Mouse (Mus musculus): Measurements from ENCODE around the gene Gpr37l1. TPM values are rescaled to one million over a fixed set of nuclear protein-coding genes. Genes with fewer than 3 reads are reported as not detected.

Gene Gpr37l1
- polyA plus RNA-seq, 1 experiment: not detected

DNA sequence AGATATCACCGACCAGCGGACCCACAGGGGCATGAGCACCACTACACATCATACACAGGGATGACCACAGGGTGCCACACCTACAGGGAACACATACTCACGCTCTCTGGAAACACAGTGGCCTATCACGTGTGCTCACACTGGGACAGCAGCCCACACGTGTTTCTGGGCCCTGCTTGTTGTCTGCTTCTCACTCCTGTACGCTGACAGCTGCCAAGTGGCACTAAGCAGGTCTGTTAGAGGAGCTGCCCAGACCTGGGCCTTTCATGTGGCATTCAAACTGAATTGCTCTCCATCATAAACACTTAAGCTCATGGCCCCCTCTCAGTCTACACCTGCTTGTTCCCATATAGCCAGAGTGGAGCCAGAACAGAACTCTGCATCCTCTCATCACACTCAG, 11.2 kb downstream of the Gpr37l1 start:
- no peak overlapping the region for H3K27ac ChIP-seq (ENCODE audit: insufficient read depth, low read length)
- no peak for TF ChIP-seq POLR2A (IDR thresholded peaks at IDR 0.05; ENCODE audit: low read depth, low read length)
- TF ChIP-seq CTCF (IDR thresholded peaks at IDR 0.05; ENCODE audit: borderline replicate concordance, insufficient read depth, low read length): no peak
- no peak overlapping the region for H3K4me3 ChIP-seq (ENCODE audit: insufficient read depth, low read length)
- H3K4me1 ChIP-seq (ENCODE audit: control insufficient read depth, insufficient read depth, low read length): peaks cover 8% of the 10 kb centered on the region; the same call in 1 of the 2 replicates

DNA sequence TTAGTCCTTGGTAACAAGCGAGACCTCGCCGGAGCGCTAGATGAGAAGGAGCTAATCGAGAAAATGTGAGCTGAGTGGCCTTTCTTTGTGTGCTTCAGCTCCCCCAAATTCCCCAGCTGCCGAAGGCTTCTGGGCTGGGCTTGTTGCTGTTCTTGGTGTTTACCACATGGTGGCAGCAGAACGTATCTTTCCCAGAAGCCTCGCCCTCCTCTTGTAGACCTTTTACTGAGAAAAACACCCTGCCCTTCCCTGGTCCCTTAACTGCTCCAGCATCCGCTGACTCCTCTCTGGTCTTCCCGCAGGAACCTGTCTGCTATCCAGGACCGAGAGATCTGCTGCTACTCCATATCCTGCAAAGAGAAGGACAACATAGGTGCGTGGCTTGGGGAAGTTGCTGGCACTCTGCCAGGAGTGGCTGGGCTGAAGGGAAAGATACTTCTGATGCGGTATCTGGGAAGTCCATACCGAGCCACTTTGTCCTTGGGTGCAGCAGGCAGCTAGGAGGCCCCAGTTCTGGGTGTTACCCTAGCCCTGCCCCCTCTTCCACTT, 13.0 kb downstream of the Gpr37l1 start:
- peaks cover 11% of the 10 kb centered on the region for H3K4me1 ChIP-seq (ENCODE audit: control insufficient read depth, insufficient read depth, low read length)
- H3K4me3 ChIP-seq (ENCODE audit: insufficient read depth, low read length): no peak overlapping the region
- TF ChIP-seq POLR2A (IDR thresholded peaks at IDR 0.05; ENCODE audit: low read depth, low read length) (no peak), CTCF (IDR thresholded peaks at IDR 0.05; ENCODE audit: borderline replicate concordance, insufficient read depth, low read length) (peak; percentile 26; the same call in 1 of the 2 replicates)
- H3K27ac ChIP-seq (ENCODE audit: insufficient read depth, low read length): no peak overlapping the region

DNA sequence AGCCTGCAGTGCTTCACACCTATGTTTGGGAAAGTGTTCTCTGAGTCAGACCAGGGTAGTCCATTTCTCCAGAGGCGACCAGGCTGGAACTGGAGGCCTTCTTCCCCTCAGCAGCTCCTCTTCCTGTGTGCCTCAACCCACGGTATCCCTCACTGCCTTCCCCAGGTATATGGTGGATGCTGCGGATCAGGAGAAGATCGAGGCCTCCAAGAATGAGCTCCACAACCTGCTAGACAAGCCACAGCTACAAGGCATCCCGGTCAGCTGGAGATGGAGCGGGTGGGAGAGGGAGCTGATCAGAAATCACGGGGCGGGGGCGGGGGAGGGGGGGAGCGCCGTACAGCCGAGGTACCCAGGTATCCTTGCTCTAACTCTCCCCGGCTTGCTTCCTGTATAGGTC, 13.5 kb downstream of the Gpr37l1 start:
- Histone ChIP-seq H3K4me3 (ENCODE audit: insufficient read depth, low read length) (no peak overlapping the region), H3K4me1 (ENCODE audit: control insufficient read depth, insufficient read depth, low read length) (peaks cover 11% of the 10 kb centered on the region), H3K27ac (ENCODE audit: insufficient read depth, low read length) (no peak overlapping the region)
- TF ChIP-seq POLR2A (IDR thresholded peaks at IDR 0.05; ENCODE audit: low read depth, low read length) (no peak), CTCF (IDR thresholded peaks at IDR 0.05; ENCODE audit: borderline replicate concordance, insufficient read depth, low read length) (no peak)

- H3K4me3 ChIP-seq (ENCODE audit: insufficient read depth, low read length): 0 out of 2 replicates have a peak overlapping the region, but pooled peaks have one; percentile 10
- TF ChIP-seq CTCF (IDR thresholded peaks at IDR 0.05; ENCODE audit: borderline replicate concordance, insufficient read depth, low read length) (no peak), POLR2A (IDR thresholded peaks at IDR 0.05; ENCODE audit: low read depth, low read length) (no peak)
- H3K4me1 ChIP-seq (ENCODE audit: control insufficient read depth, insufficient read depth, low read length): peaks cover 9% of the 10 kb centered on the region
- H3K27ac ChIP-seq (ENCODE audit: insufficient read depth, low read length): no peak overlapping the region
Measured at GRCm38 (mm10) chr1:135148996-135149395, 18.5 kb downstream of the Gpr37l1 start.

DNA sequence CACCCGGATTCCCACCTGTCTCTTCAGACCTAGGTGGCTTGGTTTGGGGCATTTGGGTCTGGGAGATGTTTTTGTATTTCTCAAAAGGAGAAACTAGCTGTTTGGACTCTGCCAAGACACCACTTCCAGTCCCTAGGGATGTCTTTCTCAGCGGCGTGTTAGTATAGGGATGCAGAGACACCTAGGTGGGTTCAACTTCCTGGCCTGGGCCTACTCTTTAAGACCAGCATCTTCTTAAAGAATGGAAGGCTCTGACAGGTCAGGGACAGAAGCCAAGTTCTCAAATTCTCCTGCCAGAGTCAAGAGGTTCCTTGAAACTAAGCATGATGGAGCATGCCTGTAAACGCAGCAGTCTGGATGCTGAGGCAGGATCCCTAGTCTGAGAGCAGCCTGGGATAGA, 19.0 kb downstream of the Gpr37l1 start:
- Histone ChIP-seq H3K27ac (ENCODE audit: insufficient read depth, low read length) (no peak overlapping the region), H3K4me1 (ENCODE audit: control insufficient read depth, insufficient read depth, low read length) (peaks cover 7% of the 10 kb centered on the region), H3K4me3 (ENCODE audit: insufficient read depth, low read length) (peak overlapping the region; percentile 74)
- TF ChIP-seq CTCF (IDR thresholded peaks at IDR 0.05; ENCODE audit: borderline replicate concordance, insufficient read depth, low read length) (no peak), POLR2A (IDR thresholded peaks at IDR 0.05; ENCODE audit: low read depth, low read length) (no peak)

- Histone ChIP-seq H3K4me1 (ENCODE audit: control insufficient read depth, insufficient read depth, low read length) (peaks cover 7% of the 10 kb centered on the region), H3K27ac (ENCODE audit: insufficient read depth, low read length) (peak overlapping the region; percentile 92)
- no peak for TF ChIP-seq POLR2A (IDR thresholded peaks at IDR 0.05; ENCODE audit: low read depth, low read length)
- TF ChIP-seq CTCF (IDR thresholded peaks at IDR 0.05; ENCODE audit: borderline replicate concordance, insufficient read depth, low read length): no peak
Measured at GRCm38 (mm10) chr1:135147702-135148058, 19.8 kb downstream of the Gpr37l1 start.

GRCm38 (mm10) chr1:135146946-135147701, 20.4 kb downstream of the Gpr37l1 start:
- TF ChIP-seq CTCF (IDR thresholded peaks at IDR 0.05; ENCODE audit: borderline replicate concordance, insufficient read depth, low read length): no peak
- peak; percentile 82 for TF ChIP-seq POLR2A (IDR thresholded peaks at IDR 0.05; ENCODE audit: low read depth, low read length)
- Histone ChIP-seq H3K4me1 (ENCODE audit: control insufficient read depth, insufficient read depth, low read length) (peaks cover 2% of the 10 kb centered on the region; the same call in 1 of the 2 replicates), H3K4me3 (ENCODE audit: insufficient read depth, low read length) (peak overlapping the region; percentile 74), H3K27ac (ENCODE audit: insufficient read depth, low read length) (peak overlapping the region; percentile 92)

More at GRCm38 (mm10) chr1:135147702-135148058, 19.8 kb downstream of the Gpr37l1 start:
- peak overlapping the region; percentile 74 for H3K4me3 ChIP-seq (ENCODE audit: insufficient read depth, low read length)

- Histone ChIP-seq H3K4me1 (ENCODE audit: control insufficient read depth, insufficient read depth, low read length) (peaks cover 2% of the 10 kb centered on the region; the same call in 1 of the 2 replicates), H3K4me3 (ENCODE audit: insufficient read depth, low read length) (peak within 1 kb of the TSS; percentile 78), H3K27ac (ENCODE audit: insufficient read depth, low read length) (peak within 1 kb of the TSS; percentile 92)
- peak; percentile 67 for TF ChIP-seq POLR2A (IDR thresholded peaks at IDR 0.05; ENCODE audit: low read depth, low read length)
- TF ChIP-seq CTCF (IDR thresholded peaks at IDR 0.05; ENCODE audit: borderline replicate concordance, insufficient read depth, low read length): no peak
Measured at GRCm38 (mm10) chr1:135146077-135146945, 21.2 kb downstream of the Gpr37l1 start, which contains the start of gene Arl8a. Gene Arl8a, plus strand, starts transcription at chr1:135146824.

- Histone ChIP-seq H3K4me1 (ENCODE audit: control insufficient read depth, insufficient read depth, low read length) (no peaks in the 10 kb centered on the region), H3K27ac (ENCODE audit: insufficient read depth, low read length) (no peak overlapping the region), H3K4me3 (ENCODE audit: insufficient read depth, low read length) (no peak overlapping the region)
- TF ChIP-seq CTCF (IDR thresholded peaks at IDR 0.05; ENCODE audit: borderline replicate concordance, insufficient read depth, low read length) (no peak), POLR2A (IDR thresholded peaks at IDR 0.05; ENCODE audit: low read depth, low read length) (no peak)
Measured at GRCm38 (mm10) chr1:135143940-135144339, 23.5 kb downstream of the Gpr37l1 start.

Measured in embryonic fibroblast, embryonic 13.5 days (primary cell).